In genomic region chr7:19483281-19483680, GRCm38 (mm10) we compare ENCODE assay signal across 16 mouse cellular contexts.
A peak's percentile ranks its signal among the peaks of the same experiment; 100 is the strongest.
DNase-seq lines count a peak whose midpoint lies in the region.
"Had no signal": no experiment of that assay in that cellular context is flagged by ENCODE, and none has a peak within 500 bp of the region (broad histone marks: within the 10 kb centered on the region; RNA-seq: fewer than 3 reads in every experiment).

No protein-coding gene starts in this region.

- DNase-seq in 3T3-L1 (ENCODE audit: low read depth, low spot score) (peak; percentile 58), NIH3T3 (ENCODE audit: low read depth) (peak; percentile 53)
- no peak for DNase-seq in neural tube, embryonic 10.5 days (ENCODE audit: extremely low spot score, low spot score)
- DNase-seq in ovary, postnatal 10 days (ENCODE audit: low spot score) = no peak
- DNase-seq: adrenal gland, adult 2 months; adrenal gland, adult 8-10 months; adrenal gland, postnatal 10 days; adrenal gland, postnatal 14 days; adrenal gland, postnatal 25 days; adrenal gland, postnatal 36 days; B cell, adult 2 months; cerebellum, adult 11 months; cerebellum, adult 11-12 months; cerebellum, adult 18-20 months; cerebellum, adult 2 months; cerebellum, adult 8-10 months had no signal

Comparison
In these comparisons a context has a peak if more than half of its experiments do, and no peak if none do; other contexts are left out.
1. DNase-seq: peak in 3T3-L1 (single experiment) and NIH3T3 (single experiment); none in neural tube, embryonic 10.5 days (single experiment) and ovary, postnatal 10 days (single experiment).